Mouse (Mus musculus) kidney, adult 2 months (tissue): Measurements from ENCODE around the gene Naxe.

Source experiments
- CTCF ChIP-seq: fragments of 200-500 bp; conservative IDR thresholded peaks from 2 replicates; pipeline ENCODE4 v1.5.1; 2011; ENCODE audit warnings: low read depth, mild to moderate bottlenecking, control low read depth, low read length, moderate library complexity, mixed read lengths; ENCODE audit not compliant: insufficient read depth, insufficient read length
- POLR2A ChIP-seq: fragments of 200-500 bp; IDR thresholded peaks from one replicate; pipeline ENCODE4 v1.6.1; 2011; ENCODE audit warnings: low read depth, low read length, control low read depth

DNA sequence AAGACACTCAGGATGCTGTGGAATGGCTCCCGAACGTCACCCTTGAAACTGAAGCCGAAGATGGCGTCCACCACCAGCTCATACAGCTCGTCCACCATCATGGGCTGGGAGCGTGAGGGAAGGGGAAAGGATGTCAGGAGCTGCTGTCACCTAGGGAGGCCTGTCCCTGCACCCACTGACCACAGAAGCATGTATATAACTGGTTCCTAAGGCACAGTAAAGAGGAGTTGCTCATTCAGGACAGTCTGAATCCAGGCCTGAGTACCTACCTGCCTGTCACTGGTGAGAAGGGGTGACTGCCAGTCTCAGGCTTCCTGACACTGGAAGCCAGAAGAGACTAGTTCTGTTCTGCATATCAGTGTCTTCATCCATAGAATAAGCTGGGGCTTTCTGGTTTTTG lies 1.3 kb downstream of the Naxe start:
- TF ChIP-seq POLR2A (no peak), CTCF (no peak)
